ENCODE assay signal across 12 mouse cellular contexts in genomic region chr6:61262448-61262847, GRCm38 (mm10).
DNase-seq lines count a peak whose midpoint lies in the region; ATAC-seq and TF ChIP-seq lines count a peak whose summit lies in the region.
"Had no signal": no experiment of that assay in that cellular context is flagged by ENCODE, and none has a peak within 500 bp of the region (broad histone marks: within the 10 kb centered on the region; RNA-seq: fewer than 3 reads in every experiment).

No protein-coding gene starts in this region.

- no peak for DNase-seq in forebrain, embryonic 14.5 days (ENCODE audit: low spot score)
- peak; percentile 57 for DNase-seq in lung, embryonic 14.5 days
- DNase-seq in lung, adult 18-20 months: no peak
- peak; percentile 3 to 6 for DNase-seq in thymus, adult 18-20 months
- no peak for DNase-seq in urinary bladder, postnatal 10 days (ENCODE audit: low spot score)
- DNase-seq in testis, postnatal 10 days (ENCODE audit: low spot score): no peak
- DNase-seq: cerebellum, postnatal 25 days had no signal

- 0 out of 2 replicates have a peak overlapping the region, but pooled peaks have one; percentile 21 for H3K27ac ChIP-seq in forebrain, embryonic 14.5 days (ENCODE audit: low read depth, low read length)
- no peak overlapping the region for H3K27ac ChIP-seq in forebrain, embryonic 16.5 days (ENCODE audit: low read length)
- peak overlapping the region; percentile 50; the same call in 1 of the 2 replicates for H3K27ac ChIP-seq in lung, embryonic 14.5 days (ENCODE audit: low read depth)
- H3K27ac ChIP-seq: hindbrain, embryonic 13.5 days; layer of hippocampus, adult 2 months had no signal

- H3K36me3 ChIP-seq in forebrain, embryonic 14.5 days (ENCODE audit: control insufficient read depth, insufficient read depth, low read length): no peaks in the 10 kb centered on the region
- H3K36me3 ChIP-seq in forebrain, embryonic 16.5 days (ENCODE audit: control insufficient read depth, insufficient read depth): no peaks in the 10 kb centered on the region
- no peaks in the 10 kb centered on the region for H3K36me3 ChIP-seq in lung, embryonic 14.5 days (ENCODE audit: insufficient read depth)
- H3K36me3 ChIP-seq: hindbrain, embryonic 13.5 days had no signal

- no peaks in the 10 kb centered on the region for H3K9me3 ChIP-seq in forebrain, embryonic 14.5 days (replicated peaks; ENCODE audit: control insufficient read depth, low read length)
- no peaks in the 10 kb centered on the region for H3K9me3 ChIP-seq in forebrain, embryonic 16.5 days (ENCODE audit: control insufficient read depth, low read length)
- H3K9me3 ChIP-seq in lung, embryonic 14.5 days (ENCODE audit: low read depth, low read length): no peaks in the 10 kb centered on the region
- H3K9me3 ChIP-seq: hindbrain, embryonic 13.5 days had no signal

- H3K4me3 ChIP-seq in forebrain, embryonic 14.5 days (ENCODE audit: low read depth, low read length): no peak overlapping the region
- H3K4me3 ChIP-seq in forebrain, embryonic 16.5 days (replicated peaks; ENCODE audit: low read length): no peak overlapping the region
- H3K4me3 ChIP-seq in lung, embryonic 14.5 days (ENCODE audit: low read depth, low read length): no peak overlapping the region
- H3K4me3 ChIP-seq: hindbrain, embryonic 13.5 days; layer of hippocampus, adult 2 months had no signal

- no peak overlapping the region for H3K4me2 ChIP-seq in forebrain, embryonic 14.5 days (ENCODE audit: low read length)
- H3K4me2 ChIP-seq in forebrain, embryonic 16.5 days (ENCODE audit: low read length): no peak overlapping the region
- no peak overlapping the region for H3K4me2 ChIP-seq in lung, embryonic 14.5 days
- H3K4me2 ChIP-seq: hindbrain, embryonic 13.5 days; liver, embryonic 11.5 days had no signal

- peak; percentile 32; the same call in 1 of the 2 replicates for TF ChIP-seq CTCF in lung, embryonic 14.5 days (IDR thresholded peaks at IDR 0.05; ENCODE audit: low read depth)

- no peak overlapping the region for H3K9ac ChIP-seq in forebrain, embryonic 14.5 days (ENCODE audit: low read length)
- no peak overlapping the region for H3K9ac ChIP-seq in forebrain, embryonic 16.5 days (replicated peaks; ENCODE audit: low read depth, low read length)
- H3K9ac ChIP-seq in lung, embryonic 14.5 days: no peak overlapping the region
- H3K9ac ChIP-seq: hindbrain, embryonic 13.5 days had no signal

- H3K4me1 ChIP-seq in forebrain, embryonic 14.5 days (ENCODE audit: control insufficient read depth, insufficient read depth, low read length): 0 out of 2 replicates have a peak, but pooled peaks cover 7% of the 10 kb centered on the region
- no peaks in the 10 kb centered on the region for H3K4me1 ChIP-seq in forebrain, embryonic 16.5 days (replicated peaks; ENCODE audit: control insufficient read depth, insufficient read depth, low read length)
- H3K4me1 ChIP-seq in lung, embryonic 14.5 days (ENCODE audit: insufficient read depth): peaks cover 4% of the 10 kb centered on the region; the same call in 1 of the 2 replicates

- 100% methylated on average over 1 of the region's 1 CpGs for WGBS in forebrain, embryonic 14.5 days
- WGBS in forebrain, embryonic 16.5 days: 91% methylated on average over 1 of the region's 1 CpGs
- WGBS in lung, embryonic 14.5 days: 18% methylated on average over 1 of the region's 1 CpGs

- H3K27me3 ChIP-seq in forebrain, embryonic 14.5 days (replicated peaks; ENCODE audit: control insufficient read depth, insufficient read depth, low read length): no peaks in the 10 kb centered on the region
- no peaks in the 10 kb centered on the region for H3K27me3 ChIP-seq in forebrain, embryonic 16.5 days (replicated peaks; ENCODE audit: control insufficient read depth, insufficient read depth, low read length)
- no peaks in the 10 kb centered on the region for H3K27me3 ChIP-seq in lung, embryonic 14.5 days (ENCODE audit: insufficient read depth, low read length)
- H3K27me3 ChIP-seq: hindbrain, embryonic 13.5 days had no signal

- ATAC-seq in forebrain, embryonic 14.5 days: no peak
- ATAC-seq in forebrain, embryonic 16.5 days: no peak
- ATAC-seq in lung, embryonic 14.5 days (ENCODE audit: insufficient read depth): peak; percentile 67; the same call in 1 of the 2 replicates
- peak; percentile 27; the same call in 1 of the 2 replicates for ATAC-seq in granulocyte monocyte progenitor cell, adult 5-6 weeks (replicated peaks; ENCODE audit: poor library complexity, severe bottlenecking)

Comparison
In these comparisons a context has a peak if more than half of its experiments do, and no peak if none do; other contexts are left out.
1. DNase-seq: peak in lung, embryonic 14.5 days (single experiment) and thymus, adult 18-20 months (2 of 2); none in forebrain, embryonic 14.5 days (single experiment), lung, adult 18-20 months (0 of 2), urinary bladder, postnatal 10 days (single experiment) and testis, postnatal 10 days (single experiment).
2. ATAC-seq: peak in lung, embryonic 14.5 days (single experiment) and granulocyte monocyte progenitor cell, adult 5-6 weeks (single experiment); none in forebrain, embryonic 14.5 days (single experiment) and forebrain, embryonic 16.5 days (single experiment).